Mouse (Mus musculus) embryonic facial prominence, embryonic 12.5 days (tissue): ENCODE measurements around the gene Tspan31. TPM values are rescaled to one million over a fixed set of nuclear protein-coding genes. Genes with fewer than 3 reads are reported as not detected.
"Not testable (repeated sequence)": the region's sequence is repeated elsewhere in the genome, so short reads cannot be mapped to it uniquely, and the experiment has no call there.

Experiments used
- ATAC-seq: fragments of 200-750 bp; cut with Nextera tagmentation; 2 replicates; pipeline ENCODE4 v1.8.0; 2017; ENCODE audit not compliant: insufficient number of reproducible peaks, insufficient read depth, low FRiP score, low TSS enrichment
- H3K27ac ChIP-seq: fragments of 300-500 bp; sonication (generic); 2 replicates; pipeline ENCODE4 v1.5.1; 2016; ENCODE audit warnings: mild to moderate bottlenecking
- H3K27me3 ChIP-seq: fragments of 300-500 bp; sonication (generic); 2 replicates; pipeline ENCODE4 v1.6.1; 2016; ENCODE audit warnings: mild to moderate bottlenecking, moderate library complexity
- H3K36me3 ChIP-seq: fragments of 300-500 bp; sonication (generic); 2 replicates; pipeline ENCODE4 v1.6.1; 2016; ENCODE audit warnings: mild to moderate bottlenecking
- H3K4me1 ChIP-seq: fragments of 300-500 bp; sonication (generic); 2 replicates; pipeline ENCODE4 v1.6.1; 2016
- H3K4me2 ChIP-seq: fragments of 300-500 bp; sonication (generic); replicated peaks from 2 replicates; pipeline ENCODE4 v1.6.1; 2016; ENCODE audit warnings: mild to moderate bottlenecking, moderate library complexity
- H3K4me3 ChIP-seq: fragments of 300-500 bp; sonication (generic); 2 replicates; pipeline ENCODE4 v1.5.1; 2016; ENCODE audit warnings: mild to moderate bottlenecking
- H3K9ac ChIP-seq: fragments of 300-500 bp; sonication (generic); 2 replicates; pipeline ENCODE4 v1.6.1; 2016; ENCODE audit warnings: mild to moderate bottlenecking, moderate library complexity
- H3K9me3 ChIP-seq: fragments of 300-500 bp; sonication (generic); 2 replicates; pipeline ENCODE4 v1.6.1; 2016; ENCODE audit warnings: mild to moderate bottlenecking, moderate library complexity
- WGBS: fragments of 180-500 bp; shearing (Covaris S2); methylation state at CpG from one replicate; pipeline ENCODE4 v1.1.7; 2016; 5-methylcytosine and 5-hydroxymethylcytosine counted together
- polyA plus RNA-seq: library from polyadenylated mRNA; unstranded; fragments of >200 nt; fragmentation: Nextera tagmentation; extraction: Ambion mirVana; gene quantifications from 2 replicates; pipeline ENCODE4 v1.2.1, GENCODE M21; 2016

The Tspan31 gene
- polyA plus RNA-seq, 1 experiment from 2014 or later = 170 TPM

DNA sequence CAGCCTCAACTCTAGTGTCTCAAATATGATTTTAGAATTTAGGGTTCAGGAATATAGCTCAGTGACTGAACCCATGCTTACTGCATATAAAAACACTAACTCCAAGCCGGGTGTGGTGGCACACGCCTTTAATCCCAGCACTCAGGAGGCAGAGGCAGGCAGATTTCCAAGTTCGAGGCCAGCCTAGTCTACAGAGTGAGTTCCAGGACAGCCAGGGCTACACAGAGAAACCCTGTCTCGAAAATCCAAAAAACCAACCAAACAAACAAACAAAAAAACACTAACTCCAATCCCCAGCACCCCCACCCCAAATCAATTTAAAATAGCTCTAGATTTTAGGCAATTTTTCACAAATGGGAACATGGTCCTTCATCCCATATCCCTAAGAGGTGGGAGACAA is 8.0 kb downstream of the Tspan31 start:
- not testable (repeated sequence) for H3K9ac ChIP-seq, H3K9me3 ChIP-seq, H3K27ac ChIP-seq, ATAC-seq, H3K4me3 ChIP-seq, H3K4me2 ChIP-seq
- peaks cover 21% of the 10 kb centered on the region for H3K4me1 ChIP-seq
- H3K27me3 ChIP-seq = peaks cover 26% of the 10 kb centered on the region
- 85% methylated on average over 4 of the region's 4 CpGs for WGBS
- H3K36me3 ChIP-seq = peaks cover 29% of the 10 kb centered on the region

- no peaks in the 10 kb centered on the region for H3K9me3 ChIP-seq
- no peak overlapping the region for H3K4me3 ChIP-seq
- peaks cover 28% of the 10 kb centered on the region for H3K27me3 ChIP-seq
- 74% methylated on average over 2 of the region's 2 CpGs for WGBS
- no peak for ATAC-seq
- no peak overlapping the region for H3K9ac ChIP-seq
- H3K4me1 ChIP-seq = peaks cover 21% of the 10 kb centered on the region
- peaks cover 27% of the 10 kb centered on the region for H3K36me3 ChIP-seq
- H3K27ac ChIP-seq = no peak overlapping the region
- no peak overlapping the region for H3K4me2 ChIP-seq
These were observed 8.6 kb downstream of the Tspan31 start for GRCm38 (mm10) chr10:127061513-127061912.

GRCm38 (mm10) chr10:127061085-127061484 is 9.0 kb downstream of the Tspan31 start:
- Histone ChIP-seq H3K9ac (no peak overlapping the region; the same call in 1 of the 2 replicates), H3K4me2 (no peak overlapping the region)

GRCm38 (mm10) chr10:127059968-127060916 is 9.8 kb downstream of the Tspan31 start, which contains the start of gene March9:
March9 (minus strand) TSS chr10:127060184.
- WGBS = 1% methylated on average over 56 of the region's 72 CpGs
- Histone ChIP-seq H3K36me3 (peaks cover 24% of the 10 kb centered on the region), H3K4me1 (peaks cover 20% of the 10 kb centered on the region), H3K9ac (peak within 1 kb of the TSS; percentile 79), H3K27ac (peak within 1 kb of the TSS; percentile 73), H3K27me3 (peaks cover 28% of the 10 kb centered on the region), H3K4me2 (peak within 1 kb of the TSS; percentile 97), H3K9me3 (no peaks in the 10 kb centered on the region), H3K4me3 (peak within 1 kb of the TSS; percentile 88)
- no peak for ATAC-seq

More at GRCm38 (mm10) chr10:127061085-127061484, 9.0 kb downstream of the Tspan31 start:
- no peaks in the 10 kb centered on the region for H3K9me3 ChIP-seq
- H3K27me3 ChIP-seq = peaks cover 28% of the 10 kb centered on the region
- WGBS = 30% methylated on average over 5 of the region's 5 CpGs
- H3K36me3 ChIP-seq = peaks cover 27% of the 10 kb centered on the region
- ATAC-seq = no peak
- H3K4me1 ChIP-seq = peaks cover 21% of the 10 kb centered on the region
- H3K4me3 ChIP-seq = 0 out of 2 replicates have a peak overlapping the region, but pooled peaks have one; percentile 88
- 0 out of 2 replicates have a peak overlapping the region, but pooled peaks have one; percentile 1 for H3K27ac ChIP-seq

GRCm38 (mm10) chr10:127059174-127059967 is 10.7 kb downstream of the Tspan31 start:
- Histone ChIP-seq H3K4me2 (peak overlapping the region; percentile 97), H3K9me3 (no peaks in the 10 kb centered on the region), H3K27me3 (peaks cover 28% of the 10 kb centered on the region), H3K9ac (peak overlapping the region; percentile 79), H3K4me3 (peak overlapping the region; percentile 88), H3K4me1 (peaks cover 12% of the 10 kb centered on the region), H3K36me3 (peaks cover 16% of the 10 kb centered on the region), H3K27ac (peak overlapping the region; percentile 73)
- no peak for ATAC-seq
- WGBS = under 1% methylated on average over 56 of the region's 92 CpGs

- peak overlapping the region; percentile 79; the same call in 1 of the 2 replicates for H3K9ac ChIP-seq
- H3K27ac ChIP-seq = no peak overlapping the region
- WGBS = 12% methylated on average over 8 of the region's 8 CpGs
- peak overlapping the region; percentile 88 for H3K4me3 ChIP-seq
- H3K27me3 ChIP-seq = peaks cover 28% of the 10 kb centered on the region
- H3K36me3 ChIP-seq = peaks cover 16% of the 10 kb centered on the region
- no peak for ATAC-seq
- peak overlapping the region; percentile 97 for H3K4me2 ChIP-seq
- peaks cover 12% of the 10 kb centered on the region for H3K4me1 ChIP-seq
- H3K9me3 ChIP-seq = no peaks in the 10 kb centered on the region
These were observed 11.4 kb downstream of the Tspan31 start for GRCm38 (mm10) chr10:127058708-127059107.

GRCm38 (mm10) chr10:127058161-127058560 is 11.9 kb downstream of the Tspan31 start:
- H3K4me1 ChIP-seq = peaks cover 12% of the 10 kb centered on the region
- no peak overlapping the region for H3K27ac ChIP-seq
- H3K9me3 ChIP-seq = no peaks in the 10 kb centered on the region
- WGBS = under 1% methylated on average over 9 of the region's 9 CpGs
- H3K9ac ChIP-seq = no peak overlapping the region
- H3K4me2 ChIP-seq = peak overlapping the region; percentile 97
- peak overlapping the region; percentile 88; the same call in 1 of the 2 replicates for H3K4me3 ChIP-seq
- ATAC-seq = no peak
- H3K36me3 ChIP-seq = peaks cover 16% of the 10 kb centered on the region
- peaks cover 28% of the 10 kb centered on the region for H3K27me3 ChIP-seq

GRCm38 (mm10) chr10:127056490-127056889 is 13.6 kb downstream of the Tspan31 start:
- 84% methylated on average over 20 of the region's 20 CpGs for WGBS
- Histone ChIP-seq H3K4me2 (no peak overlapping the region), H3K27me3 (peaks cover 35% of the 10 kb centered on the region), H3K27ac (no peak overlapping the region), H3K9me3 (no peaks in the 10 kb centered on the region), H3K4me1 (peaks cover 12% of the 10 kb centered on the region), H3K4me3 (no peak overlapping the region), H3K36me3 (peaks cover 16% of the 10 kb centered on the region), H3K9ac (no peak overlapping the region)
- ATAC-seq = no peak

DNA sequence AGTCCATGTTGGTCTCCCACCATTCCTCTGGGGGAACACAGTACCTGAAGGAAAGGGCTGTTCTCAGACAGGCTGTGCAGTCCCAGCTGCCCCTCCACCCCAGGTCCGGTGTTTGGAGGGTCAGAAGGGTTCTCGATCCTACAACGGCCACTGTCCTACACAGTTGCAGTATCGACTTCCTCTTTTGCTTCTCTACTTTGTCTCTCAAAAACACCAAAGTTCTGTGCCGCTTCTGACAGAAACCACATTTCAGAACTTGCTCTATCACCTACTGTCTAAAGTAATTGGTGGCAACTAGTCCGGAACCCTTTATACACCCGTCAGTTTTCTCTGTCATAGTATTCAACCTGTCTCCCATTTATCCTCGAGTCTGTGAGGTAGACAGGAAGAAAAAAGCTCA is 14.7 kb downstream of the Tspan31 start:
- peaks cover 12% of the 10 kb centered on the region for H3K4me1 ChIP-seq
- no peak overlapping the region for H3K4me2 ChIP-seq
- H3K4me3 ChIP-seq = no peak overlapping the region
- peaks cover 41% of the 10 kb centered on the region for H3K27me3 ChIP-seq
- 83% methylated on average over 8 of the region's 8 CpGs for WGBS
- H3K27ac ChIP-seq = no peak overlapping the region
- no peak overlapping the region for H3K9ac ChIP-seq
- no peak for ATAC-seq
- no peaks in the 10 kb centered on the region for H3K9me3 ChIP-seq
- peaks cover 16% of the 10 kb centered on the region for H3K36me3 ChIP-seq

DNA sequence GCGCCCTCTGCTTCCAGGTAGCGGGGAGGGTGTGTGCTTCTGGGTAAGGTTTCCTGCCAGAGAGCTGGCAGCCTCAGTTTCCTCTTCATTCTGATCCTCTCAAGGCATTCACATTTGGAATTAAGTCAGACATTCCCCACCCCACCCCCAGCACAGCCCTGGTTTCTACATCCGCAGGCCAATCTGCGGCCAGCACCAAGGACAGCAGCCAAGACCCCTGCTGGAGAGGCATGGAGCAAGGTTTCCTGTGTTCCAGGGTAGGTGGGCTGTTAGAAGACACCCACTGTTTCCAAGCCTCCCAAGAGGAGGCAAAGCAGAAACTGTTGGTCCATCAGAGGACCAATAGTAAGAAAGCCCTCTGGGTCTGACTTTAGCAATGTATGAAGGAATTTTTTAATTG is 15.4 kb downstream of the Tspan31 start:
- no peak overlapping the region for H3K9ac ChIP-seq
- peaks cover 12% of the 10 kb centered on the region for H3K4me1 ChIP-seq
- H3K36me3 ChIP-seq = peaks cover 16% of the 10 kb centered on the region
- no peak overlapping the region for H3K4me2 ChIP-seq
- no peak overlapping the region for H3K27ac ChIP-seq
- 59% methylated on average over 4 of the region's 4 CpGs for WGBS
- no peak for ATAC-seq
- no peak overlapping the region for H3K4me3 ChIP-seq
- H3K27me3 ChIP-seq = peaks cover 42% of the 10 kb centered on the region
- no peaks in the 10 kb centered on the region for H3K9me3 ChIP-seq

- Histone ChIP-seq H3K4me3 (no peak overlapping the region), H3K4me2 (no peak overlapping the region), H3K36me3 (peaks cover under 1% of the 10 kb centered on the region; the same call in 1 of the 2 replicates), H3K4me1 (peaks cover 3% of the 10 kb centered on the region; the same call in 1 of the 2 replicates), H3K9ac (no peak overlapping the region), H3K27me3 (peaks cover 53% of the 10 kb centered on the region), H3K9me3 (no peaks in the 10 kb centered on the region), H3K27ac (no peak overlapping the region)
- no peak for ATAC-seq
- WGBS = 18% methylated on average over 10 of the region's 10 CpGs
These were observed 20.0 kb downstream of the Tspan31 start for GRCm38 (mm10) chr10:127050119-127050474.
